Mouse (Mus musculus): ENCODE measurements around the gene 2010111I01Rik. TPM values are rescaled to one million over a fixed set of nuclear protein-coding genes. Genes with fewer than 3 reads are reported as not detected.

Gene 2010111I01Rik
- polyA plus RNA-seq, 1 experiment = 117 TPM

GRCm38 (mm10) chr13:62951606-62952005, 13.1 kb upstream of the 2010111I01Rik start:
- Histone ChIP-seq H3K4me1 (ENCODE audit: control insufficient read depth, insufficient read depth, low read length) (no peaks in the 10 kb centered on the region), H3K27ac (ENCODE audit: insufficient read depth, low read length) (no peak overlapping the region), H3K4me3 (ENCODE audit: insufficient read depth, low read length) (no peak overlapping the region)
- no peak for TF ChIP-seq POLR2A (IDR thresholded peaks at IDR 0.05; ENCODE audit: extremely low read depth, insufficient read depth, low read length)
- TF ChIP-seq CTCF (IDR thresholded peaks at IDR 0.05; ENCODE audit: extremely low read depth, insufficient read depth, low read length) = no peak

DNA sequence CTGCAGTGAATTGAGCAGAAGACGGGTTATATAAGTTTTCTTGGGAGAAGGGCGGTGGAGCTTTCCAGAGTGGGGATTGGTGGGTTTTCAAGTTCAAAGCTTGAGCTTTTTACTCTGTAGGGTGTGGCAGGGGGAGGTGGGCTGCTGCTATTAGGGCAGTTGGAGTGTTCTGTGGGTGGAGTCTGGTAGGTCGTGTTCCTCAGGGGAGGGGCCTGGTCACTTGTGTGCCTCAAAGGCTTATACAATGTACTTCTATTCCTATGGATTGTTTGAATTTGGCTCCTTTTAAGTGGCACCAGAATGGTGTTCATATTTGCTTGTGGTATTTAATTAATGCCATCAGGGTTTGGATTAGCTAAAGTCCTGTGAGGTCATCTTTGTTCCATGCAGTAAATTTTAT, 12.6 kb upstream of the 2010111I01Rik start:
- Histone ChIP-seq H3K4me3 (ENCODE audit: insufficient read depth, low read length) (no peak overlapping the region), H3K4me1 (ENCODE audit: control insufficient read depth, insufficient read depth, low read length) (no peaks in the 10 kb centered on the region), H3K27ac (ENCODE audit: insufficient read depth, low read length) (no peak overlapping the region)
- TF ChIP-seq POLR2A (IDR thresholded peaks at IDR 0.05; ENCODE audit: extremely low read depth, insufficient read depth, low read length) (no peak), CTCF (IDR thresholded peaks at IDR 0.05; ENCODE audit: extremely low read depth, insufficient read depth, low read length) (no peak)

DNA sequence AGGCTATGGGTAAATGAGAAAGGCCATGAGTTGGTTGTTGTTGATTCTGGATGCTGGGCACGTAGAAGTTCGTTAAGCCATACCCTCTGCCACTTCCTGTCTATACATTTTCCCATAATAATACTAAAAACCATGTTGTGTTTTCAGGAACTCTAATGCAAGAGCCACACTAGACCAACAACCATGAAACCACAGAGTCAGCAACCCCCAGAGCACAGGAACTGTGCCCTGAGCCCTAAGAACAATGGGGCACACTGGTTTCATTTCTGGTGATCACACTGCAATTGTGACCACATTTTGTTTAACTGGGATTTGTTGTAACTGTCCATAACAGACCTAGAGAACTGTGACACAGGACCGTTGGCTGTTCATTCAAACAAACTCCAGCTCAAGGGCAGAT, 12.1 kb upstream of the 2010111I01Rik start:
- H3K4me3 ChIP-seq (ENCODE audit: insufficient read depth, low read length) = no peak overlapping the region
- H3K27ac ChIP-seq (ENCODE audit: insufficient read depth, low read length) = no peak overlapping the region
- no peaks in the 10 kb centered on the region for H3K4me1 ChIP-seq (ENCODE audit: control insufficient read depth, insufficient read depth, low read length)
- no peak for TF ChIP-seq POLR2A (IDR thresholded peaks at IDR 0.05; ENCODE audit: extremely low read depth, insufficient read depth, low read length)
- no peak for TF ChIP-seq CTCF (IDR thresholded peaks at IDR 0.05; ENCODE audit: extremely low read depth, insufficient read depth, low read length)

GRCm38 (mm10) chr13:62955997-62956396, 8.7 kb upstream of the 2010111I01Rik start:
- Histone ChIP-seq H3K4me3 (ENCODE audit: insufficient read depth, low read length) (no peak overlapping the region), H3K27ac (ENCODE audit: insufficient read depth, low read length) (no peak overlapping the region), H3K4me1 (ENCODE audit: control insufficient read depth, insufficient read depth, low read length) (no peaks in the 10 kb centered on the region)
- TF ChIP-seq CTCF (IDR thresholded peaks at IDR 0.05; ENCODE audit: extremely low read depth, insufficient read depth, low read length) (no peak), POLR2A (IDR thresholded peaks at IDR 0.05; ENCODE audit: extremely low read depth, insufficient read depth, low read length) (no peak)

- no peaks in the 10 kb centered on the region for H3K4me1 ChIP-seq (ENCODE audit: control insufficient read depth, insufficient read depth, low read length)
- TF ChIP-seq POLR2A (IDR thresholded peaks at IDR 0.05; ENCODE audit: extremely low read depth, insufficient read depth, low read length) (no peak), CTCF (IDR thresholded peaks at IDR 0.05; ENCODE audit: extremely low read depth, insufficient read depth, low read length) (no peak)
- H3K27ac ChIP-seq (ENCODE audit: insufficient read depth, low read length) = no peak overlapping the region
- H3K4me3 ChIP-seq (ENCODE audit: insufficient read depth, low read length) = no peak overlapping the region
Measured at GRCm38 (mm10) chr13:62956776-62957175, 7.9 kb upstream of the 2010111I01Rik start.

GRCm38 (mm10) chr13:62963358-62963757, 1.3 kb upstream of the 2010111I01Rik start:
- H3K4me3 ChIP-seq (ENCODE audit: insufficient read depth, low read length) = no peak overlapping the region
- TF ChIP-seq CTCF (IDR thresholded peaks at IDR 0.05; ENCODE audit: extremely low read depth, insufficient read depth, low read length) = no peak
- no peak for TF ChIP-seq POLR2A (IDR thresholded peaks at IDR 0.05; ENCODE audit: extremely low read depth, insufficient read depth, low read length)
- no peak overlapping the region for H3K27ac ChIP-seq (ENCODE audit: insufficient read depth, low read length)
- H3K4me1 ChIP-seq (ENCODE audit: control insufficient read depth, insufficient read depth, low read length) = peaks cover 3% of the 10 kb centered on the region; the same call in 1 of the 2 replicates

DNA sequence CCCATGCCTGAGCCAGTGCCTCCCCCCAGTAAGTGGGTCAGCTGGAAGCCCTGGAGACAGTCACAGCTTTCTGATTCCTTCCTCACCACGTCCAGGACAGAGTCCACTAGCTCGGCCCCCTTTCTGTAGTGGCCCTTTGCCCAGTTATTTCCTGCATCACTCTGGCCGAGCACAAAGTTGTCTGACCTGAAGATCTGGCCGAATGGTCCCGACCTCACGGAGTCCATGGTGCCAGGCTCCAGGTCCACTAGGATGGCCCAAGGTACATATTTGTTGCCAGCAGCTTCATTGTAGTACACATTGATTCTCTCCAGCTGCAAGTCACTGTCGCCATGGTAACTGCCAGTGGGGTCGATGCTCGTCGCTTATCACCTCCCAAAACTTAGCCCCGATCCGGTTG, 3.5 kb downstream of the 2010111I01Rik start:
- Histone ChIP-seq H3K27ac (ENCODE audit: insufficient read depth, low read length) (no peak overlapping the region), H3K4me3 (ENCODE audit: insufficient read depth, low read length) (no peak overlapping the region), H3K4me1 (ENCODE audit: control insufficient read depth, insufficient read depth, low read length) (peaks cover 6% of the 10 kb centered on the region; the same call in 1 of the 2 replicates)
- no peak for TF ChIP-seq POLR2A (IDR thresholded peaks at IDR 0.05; ENCODE audit: extremely low read depth, insufficient read depth, low read length)
- no peak for TF ChIP-seq CTCF (IDR thresholded peaks at IDR 0.05; ENCODE audit: extremely low read depth, insufficient read depth, low read length)

DNA sequence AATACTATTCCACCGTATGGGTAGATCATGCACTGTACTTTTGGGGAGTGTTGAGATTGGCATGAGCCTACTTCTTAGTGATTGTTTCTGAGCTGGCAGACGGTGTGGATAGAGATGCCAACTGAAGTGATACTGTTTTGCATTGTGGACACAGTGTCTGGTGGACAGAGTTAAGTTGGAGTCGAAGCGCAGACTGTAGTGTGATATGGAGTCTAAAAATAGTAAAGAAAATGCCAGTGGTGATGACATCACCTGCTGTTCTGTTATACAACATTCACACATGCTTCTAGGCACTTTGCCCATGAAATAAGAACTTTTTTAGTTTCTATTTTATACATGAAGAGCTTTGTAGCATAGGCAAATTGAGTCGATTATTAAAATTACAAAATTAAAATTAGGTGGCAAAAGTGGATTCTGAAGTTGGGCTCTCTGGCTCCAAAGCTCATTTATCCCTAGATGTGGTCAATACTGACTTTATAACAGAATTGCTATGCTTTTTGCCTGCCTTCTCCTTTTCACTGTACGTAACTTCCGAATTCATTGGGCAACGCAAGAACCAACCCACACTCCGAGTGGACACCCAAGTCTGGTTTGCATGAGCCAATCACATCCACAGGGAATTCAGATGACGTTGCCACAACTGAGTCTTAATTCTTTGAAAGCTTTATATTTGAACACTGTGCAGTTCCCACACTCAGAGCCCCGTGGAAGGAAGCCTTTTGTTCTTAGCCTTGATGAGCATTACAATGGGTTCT, 6.0 kb downstream of the 2010111I01Rik start:
- TF ChIP-seq CTCF (IDR thresholded peaks at IDR 0.05; ENCODE audit: extremely low read depth, insufficient read depth, low read length) (no peak), POLR2A (IDR thresholded peaks at IDR 0.05; ENCODE audit: extremely low read depth, insufficient read depth, low read length) (no peak)
- H3K27ac ChIP-seq (ENCODE audit: insufficient read depth, low read length) = no peak overlapping the region

GRCm38 (mm10) chr13:62972403-62972802, 7.7 kb downstream of the 2010111I01Rik start:
- Histone ChIP-seq H3K4me3 (ENCODE audit: insufficient read depth, low read length) (no peak overlapping the region), H3K27ac (ENCODE audit: insufficient read depth, low read length) (no peak overlapping the region), H3K4me1 (ENCODE audit: control insufficient read depth, insufficient read depth, low read length) (0 out of 2 replicates have a peak, but pooled peaks cover 3% of the 10 kb centered on the region)
- TF ChIP-seq POLR2A (IDR thresholded peaks at IDR 0.05; ENCODE audit: extremely low read depth, insufficient read depth, low read length) = no peak
- TF ChIP-seq CTCF (IDR thresholded peaks at IDR 0.05; ENCODE audit: extremely low read depth, insufficient read depth, low read length) = no peak

More for the DNA sequence above, 6.0 kb downstream of the 2010111I01Rik start:
- Histone ChIP-seq H3K4me1 (ENCODE audit: control insufficient read depth, insufficient read depth, low read length) (peaks cover 4% of the 10 kb centered on the region; the same call in 1 of the 2 replicates), H3K4me3 (ENCODE audit: insufficient read depth, low read length) (no peak overlapping the region)

DNA sequence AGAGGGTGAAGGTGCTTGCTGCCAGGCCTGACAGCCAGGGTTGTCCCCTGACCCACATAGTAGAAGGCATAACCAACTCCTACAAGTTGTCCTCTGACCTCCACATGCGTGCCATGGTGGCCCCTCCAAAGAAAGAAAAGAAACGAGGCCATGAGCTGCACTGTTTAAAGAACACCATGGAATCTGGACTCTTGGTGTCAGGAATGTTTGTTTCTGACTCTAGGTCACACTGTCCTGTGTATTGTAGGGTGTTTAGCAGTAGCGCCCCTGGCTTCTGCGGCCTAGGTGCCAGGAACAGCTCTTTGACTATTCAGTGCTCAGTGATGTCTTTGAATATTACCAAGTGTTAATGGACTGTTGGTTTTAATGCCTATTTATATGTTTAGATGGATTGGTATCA, 8.4 kb downstream of the 2010111I01Rik start:
- TF ChIP-seq POLR2A (IDR thresholded peaks at IDR 0.05; ENCODE audit: extremely low read depth, insufficient read depth, low read length) = no peak
- no peak for TF ChIP-seq CTCF (IDR thresholded peaks at IDR 0.05; ENCODE audit: extremely low read depth, insufficient read depth, low read length)
- H3K4me3 ChIP-seq (ENCODE audit: insufficient read depth, low read length) = no peak overlapping the region

More for the DNA sequence above, 8.4 kb downstream of the 2010111I01Rik start:
- H3K4me1 ChIP-seq (ENCODE audit: control insufficient read depth, insufficient read depth, low read length) = peaks cover 3% of the 10 kb centered on the region; the same call in 1 of the 2 replicates
- H3K27ac ChIP-seq (ENCODE audit: insufficient read depth, low read length) = no peak overlapping the region
